Mouse (Mus musculus) layer of hippocampus, adult 9-11 months (tissue): ENCODE measurements around the gene Lmf2.

Source experiments
- DNase-seq: peaks from one replicate; pipeline ENCODE4 v3.0.0; 2022

Lmf2 gene

DNA sequence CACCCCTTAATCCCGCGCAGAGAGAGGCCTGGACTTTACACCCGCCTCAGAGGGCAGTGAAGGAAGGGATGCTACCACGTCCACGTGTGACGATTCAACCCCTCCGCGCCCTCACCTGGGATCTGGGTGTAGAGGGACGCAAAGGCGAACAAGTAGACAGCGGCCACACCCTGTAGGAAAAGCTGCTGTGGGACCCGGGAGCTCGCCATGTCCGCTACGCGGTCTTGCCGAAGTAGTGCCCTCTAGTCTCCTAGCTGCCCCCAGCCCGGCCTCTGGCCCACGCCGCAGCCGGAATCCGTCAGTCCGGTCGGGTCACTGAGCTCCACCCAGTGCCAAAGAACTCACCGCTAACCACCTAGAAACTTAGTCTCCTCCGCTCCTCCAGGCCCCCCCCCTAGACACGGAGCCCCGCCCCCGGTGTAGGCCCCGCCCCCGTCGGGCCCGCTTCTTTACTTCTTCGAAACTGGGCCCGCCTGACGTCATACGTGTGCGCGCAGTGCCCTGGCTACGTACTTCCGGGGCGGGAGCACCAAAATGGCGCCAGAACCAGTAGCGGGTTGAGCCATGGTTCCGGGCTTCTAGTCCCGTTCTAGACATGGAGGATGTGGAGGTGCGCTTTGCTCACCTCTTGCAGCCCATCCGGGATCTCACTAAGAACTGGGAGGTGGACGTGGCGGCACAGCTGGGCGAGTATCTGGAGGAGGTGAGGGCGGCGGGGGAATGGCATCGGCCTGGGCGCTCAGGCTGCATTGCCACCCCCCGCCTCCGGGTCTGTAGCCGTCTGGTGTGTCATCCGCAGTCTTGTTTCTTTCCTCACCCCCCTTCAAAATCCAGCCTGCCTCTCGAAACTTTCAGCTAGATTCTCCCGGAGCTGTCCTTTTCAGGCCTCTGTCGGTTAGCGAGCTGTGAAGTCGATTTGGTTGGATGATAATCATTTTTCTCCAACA lies at the start of gene Lmf2, which contains the start of gene Ncaph2:
Gene Lmf2, minus strand, starts transcription at position 419 of the 947 bp plus-strand sequence.
Gene Ncaph2, plus strand, starts transcription at position 479 of the 947 bp plus-strand sequence.
- DNase-seq: peak; percentile 95

DNA sequence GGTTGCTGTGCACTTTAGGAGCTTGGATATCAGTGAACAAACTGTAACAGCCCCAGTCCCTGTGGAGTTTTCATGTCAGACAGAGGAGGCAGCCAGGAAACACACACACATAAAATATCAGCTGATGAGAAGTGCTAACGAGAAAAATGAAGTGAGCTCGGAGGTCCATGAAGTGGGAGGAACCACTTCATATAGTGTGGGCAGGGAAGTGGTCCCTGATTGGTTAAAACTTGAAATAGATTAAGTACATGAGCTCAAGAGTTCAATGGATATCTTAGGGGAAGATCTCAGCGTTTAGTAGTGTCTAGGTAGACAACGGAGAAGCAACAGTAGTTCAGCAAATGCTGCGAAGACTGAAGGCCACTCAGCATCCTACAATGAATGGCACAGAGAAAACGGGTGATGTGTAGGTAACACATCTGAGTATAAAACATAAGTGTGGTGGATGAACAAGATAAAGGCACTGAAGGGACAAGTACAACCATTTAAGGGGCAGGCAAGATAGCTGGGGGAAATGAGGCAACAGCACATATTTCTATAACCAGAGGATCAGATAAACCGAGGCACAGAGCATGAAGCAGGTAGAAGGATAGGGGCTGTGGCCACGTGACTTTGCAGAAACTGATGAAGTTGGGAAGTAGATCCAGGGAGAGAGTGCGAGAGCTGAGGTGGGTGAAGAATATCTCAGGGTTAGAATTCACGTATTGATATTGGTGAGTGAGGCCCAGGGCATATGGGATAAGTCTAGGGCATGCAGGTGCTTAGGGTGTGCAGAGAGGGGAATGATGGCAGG lies 49.6 kb upstream of the Lmf2 start:
- no peak for DNase-seq

DNA sequence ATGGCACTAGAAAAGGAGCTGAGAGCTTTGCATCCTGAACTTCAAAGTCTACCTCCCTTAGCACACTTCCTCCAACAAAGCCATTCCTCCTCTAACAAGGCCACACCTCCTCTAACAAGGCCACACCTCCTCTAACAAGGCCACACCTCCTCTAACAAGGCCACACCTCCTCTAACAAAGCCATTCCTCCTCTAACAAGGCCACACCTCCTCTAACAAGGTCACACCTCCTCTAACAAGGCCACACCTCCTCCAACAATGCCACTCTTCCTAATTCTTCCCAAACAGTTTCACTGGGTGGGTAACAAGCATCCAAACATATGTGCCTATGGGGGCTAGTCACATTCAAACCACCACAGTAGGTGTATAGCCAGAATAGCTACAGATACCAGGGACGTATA lies 47.0 kb upstream of the Lmf2 start:
- no peak for DNase-seq

DNA sequence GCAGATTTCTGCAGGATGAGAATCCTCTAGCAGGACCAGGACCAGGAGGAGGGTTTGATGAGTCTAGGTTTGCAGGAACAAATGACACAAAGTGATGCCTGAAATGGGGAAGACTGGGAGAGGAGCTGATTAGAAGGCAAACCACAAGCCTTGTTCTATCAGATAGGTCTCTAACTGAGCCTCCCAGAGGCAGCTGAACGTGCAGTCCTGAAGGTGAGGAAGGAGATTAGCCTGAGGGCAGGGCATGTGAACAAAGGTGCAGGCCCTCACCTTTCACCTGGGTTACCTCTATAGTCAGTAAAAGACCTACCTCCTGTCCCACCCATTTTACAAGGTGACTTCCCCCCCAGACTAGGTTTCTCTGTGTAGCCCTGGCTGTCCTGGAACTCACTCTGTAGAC lies 44.3 kb upstream of the Lmf2 start:
- DNase-seq: no peak

DNA sequence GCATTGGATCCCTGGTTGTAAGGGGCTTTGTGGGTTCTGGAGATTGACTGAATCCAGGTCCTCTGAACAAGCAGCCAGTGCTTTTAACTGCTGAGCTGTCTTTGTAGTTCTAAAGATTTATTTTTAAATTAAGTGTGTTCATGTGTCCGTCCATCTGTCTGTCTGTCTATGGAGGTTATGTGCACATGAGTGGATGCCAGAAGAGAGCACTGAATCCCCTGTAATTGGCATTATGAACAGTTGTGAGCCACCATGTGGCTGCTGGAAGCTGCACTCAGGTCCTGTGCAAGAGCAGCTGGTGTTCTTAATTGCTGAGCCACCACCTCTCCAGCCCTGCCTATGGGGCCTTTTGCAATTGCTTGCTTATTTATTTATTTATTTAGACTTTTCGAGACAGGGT lies 42.7 kb upstream of the Lmf2 start:
- no peak for DNase-seq

DNA sequence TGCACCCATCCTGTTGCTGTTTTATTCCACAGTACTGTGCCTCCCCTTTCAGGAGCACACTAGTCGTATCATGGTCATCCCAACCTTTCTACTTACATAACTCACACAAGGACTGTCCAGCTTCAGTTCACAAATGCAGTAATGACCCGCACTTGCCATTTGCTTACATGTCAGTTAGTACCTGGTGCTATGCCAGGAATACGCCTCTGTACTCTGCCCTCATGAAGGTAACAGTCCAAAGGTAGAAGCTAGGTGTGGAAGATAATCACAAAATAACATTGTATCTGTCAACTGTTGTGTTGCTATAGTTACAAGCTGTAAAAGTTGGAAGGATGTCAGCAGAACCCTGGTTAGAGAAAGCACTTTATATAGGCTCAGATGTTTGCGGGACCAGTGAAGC lies 41.4 kb upstream of the Lmf2 start:
- no peak for DNase-seq

DNA sequence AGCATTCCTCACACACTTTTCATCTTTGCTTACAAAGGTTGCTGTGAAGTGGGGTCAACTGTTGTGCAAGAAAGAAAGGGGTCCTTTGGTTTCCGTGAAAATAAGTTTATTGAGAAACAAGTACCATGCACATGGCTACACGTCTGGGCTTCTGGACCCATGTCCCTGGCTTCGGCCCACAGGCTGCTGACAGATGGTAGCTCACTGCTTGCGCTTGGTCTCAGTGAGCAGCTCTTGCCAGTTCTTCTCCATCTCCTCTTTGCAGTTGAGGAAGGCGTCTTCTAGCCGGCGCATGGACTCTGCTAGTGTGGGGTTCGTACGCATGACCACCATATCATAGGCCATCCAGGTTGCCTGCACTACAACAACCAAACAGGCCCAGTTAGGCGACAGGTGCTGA lies 34.6 kb upstream of the Lmf2 start:
- DNase-seq: no peak

DNA sequence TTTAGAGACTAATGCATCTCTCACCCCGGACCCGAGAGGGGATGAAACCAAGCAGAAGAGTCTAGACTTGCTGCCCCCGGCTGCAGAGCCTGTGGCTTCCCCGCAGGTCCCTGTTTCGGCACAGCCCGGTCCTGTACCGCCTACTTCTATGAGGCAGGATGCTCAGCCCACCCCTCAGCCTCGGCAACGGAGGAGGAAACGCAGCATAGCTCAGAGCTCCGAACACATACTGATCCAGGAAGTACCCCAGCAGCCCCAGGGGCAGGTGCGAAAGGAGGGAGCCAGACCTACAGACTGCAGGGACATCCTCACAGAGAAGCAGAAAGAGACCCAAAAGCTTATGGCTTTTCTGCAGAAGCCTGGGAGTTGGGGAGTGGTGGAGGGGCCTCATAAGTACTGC lies 31.7 kb upstream of the Lmf2 start:
- no peak for DNase-seq

DNA sequence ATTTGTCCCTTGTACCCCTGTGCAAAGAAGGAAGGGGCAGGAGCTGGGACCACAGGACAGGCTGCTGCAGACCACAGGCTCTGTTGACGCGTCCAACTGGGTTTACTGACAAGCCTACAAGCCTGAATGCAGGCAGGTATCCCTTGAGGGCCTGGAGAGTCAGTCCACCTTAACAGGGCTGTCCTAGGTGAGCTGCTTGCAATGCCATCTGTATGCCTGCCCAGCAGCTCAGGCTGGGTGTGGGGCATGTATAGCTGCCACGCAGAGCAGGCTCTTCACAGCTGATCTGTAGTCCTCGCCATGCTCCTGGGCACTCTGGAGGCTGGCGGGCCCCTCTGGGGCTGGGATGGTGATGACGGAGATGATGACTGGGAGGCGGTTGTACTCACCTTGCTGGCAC lies 29.2 kb upstream of the Lmf2 start, which contains the start of gene Klhdc7b:
Gene Klhdc7b, plus strand, starts transcription at position 301 of the 400 bp plus-strand sequence.
- DNase-seq: no peak

DNA sequence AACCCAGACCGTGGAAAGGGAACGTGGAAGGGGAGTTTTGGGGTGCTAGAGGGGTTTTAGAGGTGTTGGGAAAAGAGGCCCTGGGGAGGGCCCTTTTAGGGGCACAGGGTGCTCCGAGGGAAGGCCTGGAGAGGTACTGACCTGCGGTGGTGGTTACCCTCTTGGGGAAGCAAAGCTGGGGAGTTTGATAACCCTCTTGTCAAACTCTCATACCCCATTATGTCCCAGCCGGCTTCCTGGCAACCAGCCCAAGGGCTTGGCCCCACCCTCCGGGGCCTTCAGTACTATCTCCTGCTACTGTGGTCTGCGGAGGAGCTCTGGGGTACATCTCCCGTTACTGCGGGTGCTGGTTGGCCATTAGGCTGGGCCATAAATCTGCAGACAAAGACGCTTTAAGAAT lies 24.0 kb upstream of the Lmf2 start:
- DNase-seq: no peak

DNA sequence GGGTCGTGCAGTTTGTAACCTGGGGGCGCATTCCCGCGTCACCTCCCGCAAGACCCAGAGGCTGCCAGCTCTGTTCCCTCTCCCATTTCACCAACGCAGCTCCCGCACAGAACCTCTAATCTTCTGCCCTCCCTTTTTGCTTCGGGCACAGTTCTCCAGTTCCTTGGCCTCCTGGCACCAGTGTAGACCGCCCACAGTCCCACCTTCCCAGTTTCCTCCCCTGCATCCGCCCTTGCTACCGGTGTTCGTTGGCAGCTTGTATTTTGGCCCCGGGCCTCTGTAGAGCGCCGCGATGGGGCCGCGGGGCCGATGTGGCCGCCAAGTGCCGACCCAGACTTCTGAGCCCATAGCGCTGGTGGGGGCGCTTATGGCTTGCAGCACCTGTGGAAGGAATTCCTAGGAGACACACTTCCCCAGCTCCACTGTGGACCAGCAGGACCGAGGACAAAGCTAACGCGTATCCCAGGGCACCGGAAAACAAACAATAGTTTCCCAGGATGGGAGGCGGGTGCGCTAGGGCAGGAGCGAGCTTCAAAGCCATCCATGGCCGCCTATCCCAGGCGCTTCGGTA lies 23.5 kb upstream of the Lmf2 start, which contains the start of gene Odf3b:
Gene Odf3b, minus strand, starts transcription at position 452 of the 571 bp plus-strand sequence.
- no peak for DNase-seq

DNA sequence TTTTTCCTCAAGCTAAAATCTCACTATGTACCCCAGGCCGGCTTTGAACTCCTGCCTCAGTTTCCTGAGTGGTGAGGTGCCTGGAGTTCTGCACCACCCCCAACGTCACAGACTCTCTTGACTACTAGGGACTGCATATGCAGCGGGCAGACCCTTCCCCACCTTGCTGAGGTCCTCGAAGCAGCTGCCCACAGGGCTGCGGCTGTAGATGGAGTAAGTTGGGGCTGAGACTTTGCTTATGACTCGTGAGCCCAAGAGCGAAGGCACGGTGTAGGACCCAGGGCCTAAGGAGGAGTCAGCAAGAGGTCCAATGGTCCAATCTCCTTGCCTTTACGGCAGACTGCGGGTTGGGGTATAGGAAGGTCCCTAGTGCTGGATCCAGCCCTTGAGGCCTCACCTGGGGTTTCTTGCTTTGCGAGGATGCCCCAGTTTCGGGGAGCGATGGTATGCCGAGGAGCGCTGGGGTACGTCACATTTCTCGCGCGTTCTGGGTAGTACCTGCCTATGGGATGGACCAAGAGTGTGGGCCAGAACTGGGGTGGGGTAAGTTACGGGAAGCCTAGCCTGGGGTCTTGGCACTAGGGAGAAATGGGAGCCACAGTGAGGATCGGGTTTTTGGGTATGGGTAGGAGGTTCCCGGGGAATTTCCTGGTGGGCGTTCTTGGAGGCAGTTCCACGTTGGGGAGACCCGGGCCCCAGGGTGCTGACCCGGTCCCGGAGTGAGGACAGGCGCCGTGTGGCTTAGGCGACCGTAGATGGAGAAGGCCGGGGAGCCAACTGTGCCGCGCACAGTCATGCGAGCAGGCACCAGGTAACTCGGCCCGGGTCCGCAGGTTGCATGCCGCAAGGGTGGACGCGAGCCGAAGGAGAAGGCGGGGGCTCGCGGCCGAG lies 22.7 kb upstream of the Lmf2 start:
- no peak for DNase-seq

DNA sequence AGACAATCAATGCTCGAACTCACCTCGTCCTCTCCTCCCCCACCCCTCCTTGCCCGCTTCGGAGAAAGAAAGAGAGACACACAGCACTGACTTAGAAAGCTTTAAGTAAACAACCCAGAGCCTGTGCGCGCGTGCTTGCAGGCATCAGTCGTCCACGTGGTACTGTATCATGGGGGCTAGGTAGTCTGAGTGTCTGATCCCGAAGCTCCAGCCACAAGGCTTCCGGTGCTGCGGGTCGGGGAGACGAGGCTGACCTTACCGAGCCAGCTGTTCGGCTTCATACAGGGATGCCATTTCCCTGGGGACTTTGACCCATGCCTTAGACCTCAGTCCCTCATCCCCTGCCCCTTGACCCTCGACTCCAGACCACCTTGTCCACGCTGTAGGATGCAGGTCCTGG lies 21.9 kb upstream of the Lmf2 start:
- DNase-seq: no peak

DNA sequence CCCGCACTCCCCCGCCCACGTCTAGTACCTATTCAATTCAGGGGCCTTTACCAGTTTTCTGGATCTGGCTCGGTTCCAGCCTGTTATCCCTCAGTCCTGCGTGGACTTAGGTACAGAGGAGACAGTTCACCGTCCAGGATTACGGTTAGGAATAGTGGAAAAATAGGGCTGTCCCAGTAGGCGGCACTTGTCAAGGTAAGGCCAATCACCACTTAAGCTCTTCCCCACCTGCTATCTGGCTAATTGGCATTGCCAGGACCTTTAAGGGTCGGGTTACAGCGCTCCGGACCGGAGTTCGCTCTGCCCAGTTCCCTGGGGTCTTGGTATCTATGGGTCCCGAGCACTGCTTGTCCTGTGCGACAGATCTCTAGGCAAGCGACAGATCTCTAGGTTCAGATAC lies 21.5 kb upstream of the Lmf2 start, which contains the start of gene Tymp:
Gene Tymp, minus strand, starts transcription at position 83 of the 400 bp plus-strand sequence.
- DNase-seq: no peak

DNA sequence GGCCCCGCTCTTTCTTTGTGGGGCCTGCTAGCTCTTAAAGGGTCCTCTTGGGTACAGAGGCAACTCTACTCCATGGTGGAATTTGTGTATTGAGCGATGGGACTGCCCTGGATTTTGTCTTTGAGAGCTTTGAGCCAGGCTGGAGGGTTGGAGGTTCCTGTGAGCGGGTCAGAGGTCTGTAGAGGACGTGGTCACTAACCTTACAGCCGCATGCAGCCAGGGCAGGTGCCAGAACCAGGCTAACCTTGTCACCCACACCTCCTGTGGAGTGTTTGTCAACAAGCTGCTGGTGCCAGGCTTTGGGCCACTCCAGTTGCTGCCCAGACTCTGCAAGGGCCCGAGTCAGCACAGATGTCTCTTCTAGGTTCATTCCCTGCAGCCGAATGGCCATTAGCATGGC lies 20.6 kb upstream of the Lmf2 start:
- no peak for DNase-seq

DNA sequence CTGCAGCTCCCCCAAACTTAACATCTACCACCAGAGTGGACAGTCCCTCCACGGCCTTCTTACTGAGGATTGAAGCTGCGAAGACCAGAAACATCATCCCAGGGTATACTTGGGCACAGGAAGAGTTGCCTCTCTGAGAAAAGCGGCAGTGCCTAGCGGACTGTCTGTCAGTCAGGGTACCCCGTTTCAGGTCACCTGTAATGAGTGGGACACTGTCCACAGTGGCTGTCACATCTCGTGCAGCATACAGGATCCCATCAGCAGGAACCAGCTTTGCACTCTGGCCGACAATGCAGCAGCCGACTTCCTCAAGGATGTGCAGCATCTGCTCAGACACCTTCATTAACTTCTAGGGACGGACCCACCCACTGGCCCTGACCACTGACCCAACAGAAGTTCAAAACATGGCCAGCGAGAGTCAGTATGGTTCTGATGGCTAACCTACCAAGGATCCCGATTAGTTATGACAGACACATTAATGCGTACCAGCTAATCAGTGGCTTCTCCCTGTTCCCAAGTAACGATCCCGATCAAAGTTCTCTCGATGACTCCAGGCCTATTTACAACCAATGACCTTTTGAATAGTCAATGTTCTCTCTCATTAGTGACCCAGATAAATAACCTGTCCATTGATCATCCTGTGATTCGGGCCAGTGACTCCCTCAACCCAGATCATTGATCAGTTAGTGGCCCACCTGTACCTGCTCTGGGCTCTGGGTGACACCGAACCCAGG lies 19.5 kb upstream of the Lmf2 start:
- DNase-seq: no peak

DNA sequence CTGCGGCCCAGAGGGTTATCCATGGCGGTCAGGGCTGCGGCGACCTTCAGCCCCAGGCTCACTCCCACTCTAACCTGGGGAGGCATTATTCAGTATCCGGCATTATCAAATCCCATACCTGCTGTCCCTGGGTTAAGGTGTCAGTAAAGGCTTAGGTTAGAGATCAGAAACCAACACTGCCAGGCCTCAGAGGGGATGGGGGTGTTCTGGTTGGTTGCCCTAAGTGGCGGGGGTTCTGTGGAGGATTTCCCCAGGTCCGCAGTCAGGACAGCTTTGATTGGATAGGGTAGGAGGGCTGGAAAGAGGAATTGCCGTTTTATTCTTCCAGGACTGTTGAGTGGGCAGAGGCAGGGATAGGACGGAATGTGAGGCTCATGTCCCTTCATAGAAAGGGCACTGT lies 18.9 kb upstream of the Lmf2 start:
- no peak for DNase-seq

DNA sequence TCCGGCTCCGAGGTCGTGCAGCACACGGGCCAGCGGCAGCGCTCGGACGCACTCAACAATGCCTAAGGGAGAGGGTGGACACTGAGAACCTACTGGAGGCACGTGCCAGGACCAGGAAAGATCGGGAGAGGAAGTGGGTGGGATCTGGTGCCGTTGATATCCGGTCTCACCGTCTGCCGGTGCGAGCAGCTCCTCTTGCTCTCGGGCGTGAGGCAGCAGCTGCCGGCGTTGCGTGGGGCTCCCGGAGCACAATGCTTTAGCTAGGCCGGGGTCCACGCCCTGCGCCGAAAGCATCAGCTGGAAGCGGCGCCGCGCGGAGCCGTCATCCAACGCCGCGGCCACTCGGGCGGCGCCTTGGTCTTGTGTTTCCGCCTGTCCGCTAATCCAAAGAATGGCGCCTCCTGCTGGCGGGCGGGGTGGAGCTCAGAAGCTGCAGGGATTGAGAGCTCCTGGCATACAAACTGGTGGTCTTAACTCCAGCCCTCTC lies 18.3 kb upstream of the Lmf2 start, which contains the start of gene Sco2:
Gene Sco2, minus strand, starts transcription at position 85 of the 487 bp plus-strand sequence.
- peak; percentile 93 for DNase-seq

DNA sequence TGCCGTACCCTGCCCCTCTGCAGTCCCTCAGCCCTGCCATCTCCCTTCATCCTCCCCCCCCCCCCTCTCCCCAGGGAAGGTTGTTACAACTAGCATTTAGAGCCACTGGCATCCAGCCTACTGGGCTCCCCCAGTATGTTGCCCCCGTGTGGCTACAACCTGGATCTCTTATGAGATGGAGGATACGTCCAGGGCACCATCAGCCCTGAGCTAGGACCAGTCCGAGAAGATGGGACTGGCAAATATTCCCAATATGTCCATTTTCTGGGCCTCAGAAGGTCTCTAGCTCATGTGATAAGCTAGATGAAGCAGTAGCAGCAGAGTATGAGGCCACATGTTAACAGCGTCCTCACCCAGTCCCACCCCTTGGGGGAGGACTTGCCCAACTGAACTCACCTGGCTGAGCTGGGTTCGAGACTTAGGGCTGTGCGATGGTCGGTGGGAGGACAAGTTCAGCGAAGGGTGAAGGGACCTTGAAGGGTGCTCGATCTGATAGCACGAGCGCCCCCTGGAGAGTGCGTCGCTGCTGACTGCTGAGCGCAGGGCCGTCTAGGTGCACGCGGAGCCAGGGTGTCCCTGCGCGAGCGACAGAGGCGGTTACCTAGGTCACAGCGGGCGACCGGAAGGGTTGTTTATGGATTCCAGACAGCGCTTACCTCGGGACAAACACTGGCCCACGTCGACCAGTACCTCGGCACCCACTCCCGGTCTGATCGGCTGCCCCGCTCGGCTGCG lies 17.7 kb upstream of the Lmf2 start:
- DNase-seq: peak; percentile 88

DNA sequence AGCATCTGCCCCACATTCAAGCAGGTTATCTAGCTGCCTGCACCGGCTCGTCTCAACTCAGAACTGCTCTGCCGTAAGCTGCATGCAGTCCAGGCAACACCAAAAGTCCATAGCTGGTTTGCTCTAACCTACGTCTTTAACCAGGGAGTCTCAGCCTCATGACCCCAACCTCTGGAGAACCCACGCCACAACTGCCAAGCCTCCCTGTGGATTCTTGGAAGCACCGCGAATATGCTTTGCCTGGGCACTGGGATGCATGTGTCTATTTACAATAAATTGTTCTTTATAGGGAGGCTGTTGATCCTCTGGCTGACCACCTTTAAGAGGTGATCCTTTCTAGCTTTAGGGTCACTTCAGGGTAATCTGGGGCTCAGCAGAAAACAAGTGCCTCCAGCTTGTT lies 17.1 kb upstream of the Lmf2 start:
- DNase-seq: no peak
